Mouse (Mus musculus): ENCODE measurements at regions not wholly inside any gene's neighbourhood (a gene's known extent, or its start where the extent isn't known, plus 50 kb on each side); places are given as distances from the start of the nearest gene placed in this dataset.

- TF ChIP-seq CTCF (IDR thresholded peaks at IDR 0.05; ENCODE audit: low read depth, low read length) (no peak), GATA2 (IDR thresholded peaks at IDR 0.05; ENCODE audit: borderline replicate concordance, low read depth, low read length) (no peak), TAL1 (conservative IDR thresholded peaks at IDR 0.05; ENCODE audit: low read depth, low read length) (no peak), GATA1 (IDR thresholded peaks at IDR 0.05; ENCODE audit: borderline replicate concordance, low read length) (no peak)
Observed at GRCm38 (mm10) chr10:21678811-21679451, 86.0 kb downstream of the 1700020N01Rik start.
